Mouse (Mus musculus): Measurements from ENCODE around the gene Ccdc88a.

DNA sequence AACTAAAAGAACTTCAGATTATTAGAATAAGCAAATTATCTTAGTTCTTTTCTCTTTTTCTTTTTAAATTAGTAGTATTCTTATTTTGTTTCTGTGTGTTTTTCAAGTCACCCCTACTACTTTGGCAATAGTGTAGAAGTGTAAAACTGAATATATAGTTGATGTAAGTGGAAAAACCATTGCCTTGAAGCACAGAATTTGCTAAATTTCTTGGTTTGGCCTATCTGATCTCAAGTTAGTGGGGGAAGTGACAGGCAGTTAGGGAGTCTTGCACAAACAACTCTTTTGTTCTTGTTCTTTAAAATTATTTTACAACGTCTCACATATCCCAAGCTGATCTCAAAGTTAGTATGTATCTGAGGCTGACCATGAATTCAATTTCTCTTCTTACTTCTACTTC is 57.6 kb downstream of the Ccdc88a start:
- TF ChIP-seq CTCF (IDR thresholded peaks at IDR 0.05; ENCODE audit: borderline replicate concordance, insufficient read depth, low read depth, low read length) (no peak), POLR2A (IDR thresholded peaks at IDR 0.05; ENCODE audit: borderline replicate concordance, insufficient read depth, low read length) (no peak)
